Mouse (Mus musculus) forebrain, postnatal 0 days (tissue): Measurements from ENCODE around the gene Ncbp3. TPM values are rescaled to one million over a fixed set of nuclear protein-coding genes. Genes with fewer than 3 reads are reported as not detected.

Experiments used
- ATAC-seq: fragments of 200-750 bp; cut with Nextera tagmentation; 2 replicates; pipeline ENCODE4 v1.8.0; 2017; ENCODE audit warnings: mild to moderate bottlenecking, moderate library complexity
- DNase-seq: peaks from one replicate; pipeline ENCODE4 v3.0.0-alpha.2; 2015
- H3K27ac ChIP-seq: fragments of 300-500 bp; sonication (generic); 2 replicates; pipeline ENCODE4 v1.5.1; 2014; ENCODE audit warnings: low read depth, mild to moderate bottlenecking, antibody characterized with exemption, low read length, moderate library complexity, mixed read lengths
- H3K27me3 ChIP-seq: fragments of 300-500 bp; sonication (generic); 2 replicates; pipeline ENCODE4 v1.6.1; 2014; ENCODE audit warnings: mild to moderate bottlenecking, low read length, mixed read lengths; ENCODE audit not compliant: insufficient read depth
- H3K36me3 ChIP-seq: fragments of 300-500 bp; sonication (generic); 2 replicates; pipeline ENCODE4 v1.6.1; 2014; ENCODE audit warnings: mild to moderate bottlenecking, moderate library complexity; ENCODE audit not compliant: insufficient read depth
- H3K4me1 ChIP-seq: fragments of 300-500 bp; sonication (generic); 2 replicates; pipeline ENCODE4 v1.6.1; 2014; ENCODE audit warnings: antibody characterized with exemption; ENCODE audit not compliant: insufficient read depth
- H3K4me2 ChIP-seq: fragments of 300-500 bp; sonication (generic); 2 replicates; pipeline ENCODE4 v1.6.1; 2014; ENCODE audit warnings: low read depth, mild to moderate bottlenecking, moderate library complexity
- H3K4me3 ChIP-seq: fragments of 300-500 bp; sonication (generic); 2 replicates; pipeline ENCODE4 v1.5.1; 2014; ENCODE audit warnings: low read depth, low read length, mixed read lengths
- H3K9ac ChIP-seq: fragments of 300-500 bp; sonication (generic); 2 replicates; pipeline ENCODE4 v1.6.1; 2014; ENCODE audit warnings: mild to moderate bottlenecking
- H3K9me3 ChIP-seq: fragments of 300-500 bp; sonication (generic); 2 replicates; pipeline ENCODE4 v1.6.1; 2016; ENCODE audit warnings: low read length
- CTCF ChIP-seq: sonication (generic); IDR thresholded peaks from 2 replicates; pipeline ENCODE4 v1.5.1; 2016; ENCODE audit warnings: antibody characterized with exemption, control low read depth, low read depth
- WGBS: fragments of 180-500 bp; shearing (Covaris S2); extraction: QIAGEN DNeasy Blood & Tissue Kit; methylation state at CpG from one replicate; pipeline ENCODE4 v1.1.7; 2014; 5-methylcytosine and 5-hydroxymethylcytosine counted together
- polyA plus RNA-seq: library from polyadenylated mRNA; unstranded; fragments of >200 nt; fragmentation: Nextera tagmentation; extraction: Ambion mirVana; gene quantifications from 2 replicates; pipeline ENCODE4 v1.2.1, GENCODE M21; 2015
- total RNA-seq: library from RNA; depleted of rRNA; stranded (reverse); fragments of >200 nt; gene quantifications from 2 replicates; pipeline ENCODE4 v1.2.3, GENCODE M21; 2014

Ncbp3 gene
- total and polyA plus RNA-seq, 2 experiments from 2014 or later = 6.1 to 11.0 TPM

- Histone ChIP-seq H3K9me3 (no peaks in the 10 kb centered on the region), H3K36me3 (peaks cover 15% of the 10 kb centered on the region), H3K4me2 (no peak overlapping the region), H3K9ac (no peak overlapping the region), H3K4me1 (no peaks in the 10 kb centered on the region), H3K27ac (0 out of 2 replicates have a peak overlapping the region, but pooled peaks have one; percentile 35), H3K27me3 (no peaks in the 10 kb centered on the region), H3K4me3 (no peak overlapping the region)
- DNase-seq (no peak), ATAC-seq (no peak)
- TF ChIP-seq CTCF = no peak
- 80% methylated on average over 6 of the region's 6 CpGs for WGBS
These were observed 36.7 kb downstream of the Ncbp3 start for GRCm38 (mm10) chr11:73084303-73084702.

- TF ChIP-seq CTCF = no peak
- Histone ChIP-seq H3K27me3 (no peaks in the 10 kb centered on the region), H3K9ac (no peak overlapping the region), H3K27ac (peak overlapping the region; percentile 35), H3K36me3 (peaks cover 11% of the 10 kb centered on the region), H3K4me3 (no peak overlapping the region), H3K4me2 (no peak overlapping the region), H3K9me3 (no peaks in the 10 kb centered on the region), H3K4me1 (no peaks in the 10 kb centered on the region)
- DNase-seq (peak; percentile 37), ATAC-seq (peak; percentile 32; the same call in 1 of the 2 replicates)
- WGBS = 36% methylated on average over 10 of the region's 10 CpGs
These were observed 37.2 kb downstream of the Ncbp3 start for GRCm38 (mm10) chr11:73084804-73085231.

GRCm38 (mm10) chr11:73085391-73085790 is 37.8 kb downstream of the Ncbp3 start:
- no peaks in the 10 kb centered on the region for H3K27me3 ChIP-seq
- H3K4me1 ChIP-seq = no peaks in the 10 kb centered on the region
- H3K4me3 ChIP-seq = no peak overlapping the region
- peaks cover 9% of the 10 kb centered on the region for H3K36me3 ChIP-seq
- WGBS = 63% methylated on average over 7 of the region's 7 CpGs
- no peak for TF ChIP-seq CTCF
- 0 out of 2 replicates have a peak, but pooled peaks have one; percentile 20 for ATAC-seq
- H3K9ac ChIP-seq = no peak overlapping the region
- no peak overlapping the region for H3K27ac ChIP-seq
- H3K9me3 ChIP-seq = no peaks in the 10 kb centered on the region
- H3K4me2 ChIP-seq = no peak overlapping the region
- DNase-seq = no peak

GRCm38 (mm10) chr11:73087700-73088480 is 40.3 kb downstream of the Ncbp3 start:
- Histone ChIP-seq H3K4me3 (no peak overlapping the region), H3K4me2 (no peak overlapping the region), H3K27me3 (no peaks in the 10 kb centered on the region), H3K36me3 (no peaks in the 10 kb centered on the region), H3K4me1 (no peaks in the 10 kb centered on the region), H3K9ac (no peak overlapping the region), H3K27ac (no peak overlapping the region), H3K9me3 (no peaks in the 10 kb centered on the region)
- WGBS = 43% methylated on average over 6 of the region's 6 CpGs
- no peak for TF ChIP-seq CTCF
- ATAC-seq (no peak), DNase-seq (no peak)

- no peaks in the 10 kb centered on the region for H3K27me3 ChIP-seq
- DNase-seq = no peak
- no peak within 1 kb of the TSS for H3K27ac ChIP-seq
- H3K4me2 ChIP-seq = no peak within 1 kb of the TSS
- WGBS = 87% methylated on average over 4 of the region's 4 CpGs
- no peak for TF ChIP-seq CTCF
- no peak within 1 kb of the TSS for H3K9ac ChIP-seq
- no peak for ATAC-seq
- no peaks in the 10 kb centered on the region for H3K36me3 ChIP-seq
- no peaks in the 10 kb centered on the region for H3K9me3 ChIP-seq
- no peak within 1 kb of the TSS for H3K4me3 ChIP-seq
- no peaks in the 10 kb centered on the region for H3K4me1 ChIP-seq
These were observed 42.7 kb downstream of the Ncbp3 start, which contains the start of gene Itgae for GRCm38 (mm10) chr11:73090283-73090682. Itgae (plus strand) TSS chr11:73090583.

- ATAC-seq = no peak
- Histone ChIP-seq H3K9me3 (no peaks in the 10 kb centered on the region), H3K4me2 (no peak overlapping the region), H3K4me3 (no peak overlapping the region), H3K27ac (no peak overlapping the region), H3K36me3 (no peaks in the 10 kb centered on the region), H3K4me1 (no peaks in the 10 kb centered on the region), H3K9ac (no peak overlapping the region), H3K27me3 (no peaks in the 10 kb centered on the region)
- DNase-seq = no peak
- no peak for TF ChIP-seq CTCF
- whole genome bisulfite sequencing = 87% methylated on average over 2 of the region's 2 CpGs
These were observed 43.2 kb downstream of the Ncbp3 start for GRCm38 (mm10) chr11:73090826-73091225.

GRCm38 (mm10) chr11:73092057-73092456 is 44.5 kb downstream of the Ncbp3 start:
- Histone ChIP-seq H3K9me3 (no peaks in the 10 kb centered on the region), H3K27ac (no peak overlapping the region), H3K4me1 (no peaks in the 10 kb centered on the region), H3K9ac (no peak overlapping the region), H3K36me3 (no peaks in the 10 kb centered on the region), H3K27me3 (no peaks in the 10 kb centered on the region), H3K4me2 (no peak overlapping the region), H3K4me3 (no peak overlapping the region)
- DNase-seq (no peak), ATAC-seq (no peak)
- TF ChIP-seq CTCF = no peak
- 73% methylated on average over 4 of the region's 4 CpGs for WGBS
